Mouse (Mus musculus) kidney, postnatal 0 days (tissue): ENCODE measurements around the gene Gm5114. TPM values are rescaled to one million over a fixed set of nuclear protein-coding genes. Genes with fewer than 3 reads are reported as not detected.
"Not testable (repeated sequence)": the region's sequence is repeated elsewhere in the genome, so short reads cannot be mapped to it uniquely, and the experiment has no call there.

ENCODE experiments used
- ATAC-seq: fragments of 200-750 bp; cut with Nextera tagmentation; replicated peaks from 2 replicates; pipeline ENCODE4 v1.8.0; 2017; ENCODE audit warnings: low read depth, moderate number of reproducible peaks, moderate TSS enrichment, moderate library complexity; ENCODE audit not compliant: low FRiP score
- DNase-seq: peaks from one replicate; pipeline ENCODE4 v3.0.0-alpha.2; 2016; ENCODE audit warnings: low spot score
- H3K27ac ChIP-seq: fragments of 300-500 bp; sonication (generic); 2 replicates; pipeline ENCODE4 v1.5.1; 2014; ENCODE audit warnings: mild to moderate bottlenecking
- H3K27me3 ChIP-seq: fragments of 300-500 bp; sonication (generic); 2 replicates; pipeline ENCODE4 v1.6.1; 2014; ENCODE audit warnings: low read length, mixed read lengths; ENCODE audit not compliant: insufficient read depth
- H3K36me3 ChIP-seq: fragments of 300-500 bp; sonication (generic); 2 replicates; pipeline ENCODE4 v1.6.1; 2014; ENCODE audit warnings: low read length, mixed read lengths; ENCODE audit not compliant: insufficient read depth
- H3K4me1 ChIP-seq: fragments of 300-500 bp; sonication (generic); replicated peaks from 2 replicates; pipeline ENCODE4 v1.6.1; 2014; ENCODE audit warnings: antibody characterized with exemption, low read length, mixed read lengths; ENCODE audit not compliant: insufficient read depth
- H3K4me2 ChIP-seq: fragments of 300-500 bp; sonication (generic); 2 replicates; pipeline ENCODE4 v1.6.1; 2014; ENCODE audit warnings: mild to moderate bottlenecking, low read length, moderate library complexity, mixed read lengths
- H3K4me3 ChIP-seq: fragments of 300-500 bp; sonication (generic); replicated peaks from 2 replicates; pipeline ENCODE4 v1.5.1; 2014; ENCODE audit warnings: low read depth, low read length
- H3K9ac ChIP-seq: fragments of 300-500 bp; sonication (generic); 2 replicates; pipeline ENCODE4 v1.6.1; 2014; ENCODE audit warnings: low read depth, low read length
- H3K9me3 ChIP-seq: fragments of 300-500 bp; sonication (generic); replicated peaks from 2 replicates; pipeline ENCODE4 v1.6.1; 2016; ENCODE audit warnings: low read length, inconsistent platforms, mixed read lengths
- CTCF ChIP-seq: IDR thresholded peaks from 2 replicates; pipeline ENCODE4 v1.5.1; 2016; ENCODE audit warnings: antibody characterized with exemption, low read depth, mild to moderate bottlenecking, moderate library complexity
- WGBS: fragments of 180-500 bp; shearing (Covaris S2); extraction: QIAGEN DNeasy Blood & Tissue Kit; methylation state at CpG from one replicate; pipeline ENCODE4 v1.1.7; 2014; 5-methylcytosine and 5-hydroxymethylcytosine counted together
- microRNA-seq: library from miRNA; unstranded; fragments of <30 nt; microRNA quantifications from one replicate; pipeline ENCODE4, GENCODE M21; 2016
- polyA plus RNA-seq: library from polyadenylated mRNA; unstranded; fragments of >200 nt; fragmentation: Nextera tagmentation; extraction: Ambion mirVana; gene quantifications from 2 replicates; pipeline ENCODE4 v1.2.1, GENCODE M21; 2015

Gene Gm5114
- not detected in 2 replicates for polyA plus RNA-seq

DNA sequence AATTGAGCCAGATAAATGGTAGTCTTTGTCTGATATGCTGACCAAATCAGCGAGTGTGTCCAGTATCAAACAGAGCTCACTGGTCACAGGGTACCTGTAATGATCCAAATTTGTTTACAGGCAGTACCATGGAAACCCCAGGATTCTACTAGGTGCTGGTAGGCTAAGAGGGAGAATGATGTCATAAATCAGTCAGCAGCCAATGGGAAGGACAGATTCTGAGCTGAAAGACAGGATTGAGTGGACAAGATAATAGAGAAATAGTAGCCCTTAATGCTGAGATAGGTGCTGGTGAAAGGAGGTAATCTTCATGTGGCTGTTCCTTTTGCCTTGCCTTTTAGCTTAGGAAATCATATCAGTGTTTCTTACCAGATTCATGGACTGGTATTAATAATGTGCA is at the start of gene Gm5114:
TSS of gene Gm5114 (minus strand) at position 101 of the 400 bp plus-strand sequence.
- 43% methylated on average over 1 of the region's 1 CpGs for WGBS
- not testable (repeated sequence) for H3K4me2 ChIP-seq, H3K27me3 ChIP-seq, DNase-seq, H3K4me3 ChIP-seq, ATAC-seq, H3K36me3 ChIP-seq, H3K27ac ChIP-seq, H3K4me1 ChIP-seq, H3K9me3 ChIP-seq, H3K9ac ChIP-seq

DNA sequence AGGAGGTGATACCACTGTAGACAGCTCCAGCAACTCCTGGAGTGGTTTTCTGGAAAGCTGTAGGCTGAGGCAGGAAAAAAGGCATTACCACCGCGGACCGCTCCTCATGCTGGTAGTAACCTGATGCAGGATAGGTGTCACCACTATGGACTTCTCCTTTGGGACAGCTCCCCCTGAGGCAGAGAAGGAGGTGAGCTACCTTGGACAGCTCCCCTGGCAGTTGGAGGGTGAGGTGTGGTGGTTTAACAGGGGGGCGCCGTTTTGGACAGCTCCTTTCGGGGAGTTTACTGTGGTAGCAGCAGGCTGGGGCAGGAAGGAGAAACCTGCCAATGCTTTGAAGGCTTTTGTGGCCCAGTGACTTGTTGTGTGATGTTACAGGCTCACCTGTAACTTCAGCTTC is 42.8 kb upstream of the Gm5114 start:
- peak; percentile 54; the same call in 1 of the 2 replicates for TF ChIP-seq CTCF
- peak; percentile 66; the same call in 1 of the 2 replicates for ATAC-seq
- Histone ChIP-seq H3K27me3 (no peaks in the 10 kb centered on the region), H3K4me2 (no peak overlapping the region), H3K4me3 (no peak overlapping the region), H3K9me3 (no peaks in the 10 kb centered on the region), H3K27ac (no peak overlapping the region), H3K9ac (no peak overlapping the region), H3K4me1 (no peaks in the 10 kb centered on the region), H3K36me3 (no peaks in the 10 kb centered on the region)
- DNase-seq, result peak; percentile 78
- WGBS, result 21% methylated on average over 6 of the region's 6 CpGs

DNA sequence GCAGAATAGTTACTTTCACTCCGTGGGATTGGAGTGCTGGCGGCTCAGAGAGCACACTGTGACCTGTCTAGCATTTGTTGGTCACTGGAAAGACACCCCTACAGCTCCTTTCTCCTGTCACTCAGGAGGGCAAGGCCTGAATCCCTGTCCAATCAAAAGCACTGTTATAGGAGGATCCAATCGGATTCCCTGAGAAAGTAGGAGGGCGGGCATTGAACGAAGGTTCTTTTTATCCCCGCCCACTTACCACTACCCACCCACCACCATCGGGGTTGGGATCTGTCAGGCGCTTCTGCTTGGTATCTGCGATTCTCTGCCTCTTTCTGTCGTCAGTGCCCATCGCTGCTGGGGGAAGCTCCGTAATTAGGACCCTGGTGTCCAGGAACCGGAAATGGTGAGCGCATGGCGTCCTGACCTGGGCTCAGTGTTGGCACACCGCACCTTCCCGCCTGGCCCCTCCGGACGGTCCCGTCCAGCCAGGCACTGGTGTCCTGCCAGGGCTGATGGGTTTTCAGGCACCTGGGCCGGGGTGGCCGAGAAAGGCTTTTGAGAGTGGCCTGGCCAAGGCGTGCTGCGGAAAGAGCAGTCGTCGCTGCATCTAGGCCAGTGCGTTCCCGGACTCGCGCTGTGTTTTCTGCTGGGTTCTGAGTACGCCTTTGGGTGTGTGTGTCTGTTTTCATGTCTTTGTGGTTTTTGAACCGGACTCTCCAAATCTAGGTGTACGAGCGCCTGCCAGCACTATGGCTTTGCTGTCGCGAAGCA is 36.5 kb upstream of the Gm5114 start:
- Histone ChIP-seq H3K27ac (no peak overlapping the region; the same call in 1 of the 2 replicates), H3K36me3 (no peaks in the 10 kb centered on the region), H3K9ac (peak overlapping the region; percentile 70), H3K4me1 (no peaks in the 10 kb centered on the region), H3K4me2 (peak overlapping the region; percentile 60), H3K27me3 (no peaks in the 10 kb centered on the region; the same call in 1 of the 2 replicates), H3K9me3 (no peaks in the 10 kb centered on the region), H3K4me3 (peak overlapping the region; percentile 74)
- ATAC-seq (peak; percentile 100), DNase-seq (peak; percentile 99)
- TF ChIP-seq CTCF, result no peak
- 1% methylated on average over 36 of the region's 36 CpGs for WGBS

DNA sequence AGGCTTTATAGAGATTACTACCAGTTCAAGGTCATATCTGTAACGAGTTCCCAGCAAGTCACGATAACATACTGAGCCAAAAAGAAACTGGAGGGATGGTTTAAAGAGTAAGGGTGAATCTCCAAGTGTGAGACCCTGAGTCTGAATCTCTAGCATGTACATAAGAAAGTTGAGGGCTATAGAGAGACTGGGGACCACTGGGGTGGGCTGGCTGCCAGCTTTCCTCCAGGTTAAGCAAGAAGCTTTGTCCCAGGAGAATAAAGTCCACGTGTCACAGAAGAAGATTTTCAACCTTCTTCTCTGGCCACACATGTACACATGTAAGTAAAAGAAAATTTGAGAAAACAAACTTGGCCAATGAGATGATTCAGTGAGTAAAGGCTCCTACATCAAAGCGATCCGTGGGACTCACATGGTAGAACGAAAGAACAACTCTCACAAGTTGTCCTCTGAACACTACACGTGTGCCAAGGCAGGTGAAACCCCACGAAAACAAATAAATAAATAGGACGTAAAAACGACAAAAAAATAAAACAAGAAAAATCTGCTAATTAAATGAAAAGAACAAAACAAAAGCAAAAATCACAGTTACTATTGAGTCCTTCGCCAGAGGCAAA is 35.8 kb upstream of the Gm5114 start:
- H3K27me3 ChIP-seq, result no peaks in the 10 kb centered on the region; the same call in 1 of the 2 replicates
- H3K27ac ChIP-seq, result no peak overlapping the region
- TF ChIP-seq CTCF, result no peak
- peak overlapping the region; percentile 60 for H3K4me2 ChIP-seq
- no peaks in the 10 kb centered on the region for H3K9me3 ChIP-seq
- peak overlapping the region; percentile 74 for H3K4me3 ChIP-seq
- no peaks in the 10 kb centered on the region for H3K36me3 ChIP-seq
- no peaks in the 10 kb centered on the region for H3K4me1 ChIP-seq
- DNase-seq, result no peak
- no peak overlapping the region for H3K9ac ChIP-seq
- WGBS, result 48% methylated on average over 11 of the region's 11 CpGs
- no peak; the same call in 1 of the 2 replicates for ATAC-seq

DNA sequence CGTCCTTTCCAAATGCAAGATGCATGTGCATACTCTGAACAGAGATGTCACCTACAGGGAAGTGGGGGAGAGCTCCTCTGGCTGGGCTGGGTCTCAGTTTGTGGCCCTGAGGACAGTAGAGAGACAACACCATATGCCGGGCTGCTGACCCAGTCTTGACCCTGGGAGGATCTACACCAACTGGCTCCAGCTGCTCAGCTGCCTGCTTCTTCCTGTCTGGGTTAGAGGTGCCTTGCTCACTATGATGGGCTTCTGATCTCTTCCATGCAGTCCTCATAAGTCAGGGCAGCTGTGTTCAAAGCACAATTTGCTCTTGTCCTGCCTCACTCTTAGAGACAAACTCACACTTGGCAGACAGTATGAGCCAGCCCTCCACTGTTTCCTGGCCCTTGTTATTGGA is 28.3 kb upstream of the Gm5114 start:
- Histone ChIP-seq H3K4me1 (no peaks in the 10 kb centered on the region), H3K9ac (no peak overlapping the region), H3K4me2 (no peak overlapping the region), H3K4me3 (no peak overlapping the region), H3K27me3 (no peaks in the 10 kb centered on the region; the same call in 1 of the 2 replicates), H3K27ac (no peak overlapping the region), H3K36me3 (no peaks in the 10 kb centered on the region), H3K9me3 (no peaks in the 10 kb centered on the region)
- no peak for TF ChIP-seq CTCF
- no peak; the same call in 1 of the 2 replicates for ATAC-seq
- DNase-seq, result peak; percentile 2
- 14% methylated on average over 2 of the region's 2 CpGs for WGBS

DNA sequence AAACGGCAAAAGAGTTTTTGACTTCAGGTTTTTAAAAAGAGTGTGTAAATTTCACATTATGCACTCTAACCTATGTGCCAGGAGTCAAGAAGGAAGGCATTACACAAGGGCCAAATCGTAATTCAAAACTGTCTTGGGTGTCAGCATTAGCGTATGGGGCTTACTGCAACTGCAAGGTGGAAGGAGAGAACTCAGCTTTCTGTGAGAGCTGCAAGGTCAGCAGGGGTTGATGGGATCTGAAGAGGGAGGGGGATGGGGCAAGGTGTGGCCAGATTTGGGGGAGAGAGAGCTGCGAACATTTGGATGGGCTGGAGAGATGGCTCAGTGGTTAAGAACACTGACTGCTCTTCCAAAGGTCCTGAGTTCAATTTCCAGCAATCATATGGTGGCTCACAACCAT is 27.4 kb upstream of the Gm5114 start:
- H3K27ac ChIP-seq, result no peak overlapping the region
- WGBS, result 67% methylated on average over 4 of the region's 4 CpGs
- no peaks in the 10 kb centered on the region for H3K36me3 ChIP-seq
- no peaks in the 10 kb centered on the region; the same call in 1 of the 2 replicates for H3K27me3 ChIP-seq
- H3K9ac ChIP-seq, result no peak overlapping the region
- no peak overlapping the region for H3K4me3 ChIP-seq
- DNase-seq (no peak), ATAC-seq (no peak)
- no peaks in the 10 kb centered on the region for H3K9me3 ChIP-seq
- no peak overlapping the region for H3K4me2 ChIP-seq
- no peaks in the 10 kb centered on the region for H3K4me1 ChIP-seq
- TF ChIP-seq CTCF, result no peak

Small RNA genes lying within 50 kb of the gene (microRNA-seq; reads per million reads assigned to microRNA genes)
- not detected for gene Gm27437

Other genes with a start within 250 kb of the Gm5114 start
- gene Zfp619, start 104.6 kb upstream of the Gm5114 start, polyA plus RNA-seq, result 1.3 and 1.4 TPM in 2 replicates